Mouse (Mus musculus) intestine, postnatal 0 days (tissue): ENCODE results near the gene Hivep2. TPM values are rescaled to one million over a fixed set of nuclear protein-coding genes. Genes with fewer than 3 reads are reported as not detected.

Experiments
- ATAC-seq: fragments of 200-750 bp; cut with Nextera tagmentation; 2 replicates; pipeline ENCODE4 v1.8.0; 2017; ENCODE audit warnings: mild to moderate bottlenecking, moderate TSS enrichment, moderate library complexity
- H3K27ac ChIP-seq: fragments of 300-500 bp; sonication (generic); 2 replicates; pipeline ENCODE4 v1.5.1; 2014; ENCODE audit warnings: mild to moderate bottlenecking, low read depth, low read length, moderate library complexity
- H3K27me3 ChIP-seq: fragments of 300-500 bp; sonication (generic); replicated peaks from 2 replicates; pipeline ENCODE4 v1.6.1; 2014; ENCODE audit warnings: low read length, mixed read lengths; ENCODE audit not compliant: control insufficient read depth, insufficient read depth
- H3K36me3 ChIP-seq: fragments of 300-500 bp; sonication (generic); 2 replicates; pipeline ENCODE4 v1.6.1; 2014; ENCODE audit warnings: mild to moderate bottlenecking, moderate library complexity; ENCODE audit not compliant: control insufficient read depth, insufficient read depth
- H3K4me1 ChIP-seq: fragments of 300-500 bp; sonication (generic); replicated peaks from 2 replicates; pipeline ENCODE4 v1.6.1; 2014; ENCODE audit warnings: antibody characterized with exemption, low read length, mixed read lengths; ENCODE audit not compliant: control insufficient read depth, insufficient read depth
- H3K4me2 ChIP-seq: fragments of 300-500 bp; sonication (generic); replicated peaks from 2 replicates; pipeline ENCODE4 v1.6.1; 2014; ENCODE audit warnings: low read depth, mild to moderate bottlenecking, moderate library complexity
- H3K4me3 ChIP-seq: fragments of 300-500 bp; sonication (generic); 2 replicates; pipeline ENCODE4 v1.5.1; 2014; ENCODE audit warnings: low read depth, low read length
- H3K9ac ChIP-seq: fragments of 300-500 bp; sonication (generic); 2 replicates; pipeline ENCODE4 v1.6.1; 2014; ENCODE audit warnings: mild to moderate bottlenecking, low read depth, low read length
- H3K9me3 ChIP-seq: fragments of 300-500 bp; sonication (generic); 2 replicates; pipeline ENCODE4 v1.6.1; 2016; ENCODE audit warnings: mixed run types; ENCODE audit not compliant: control insufficient read depth
- CTCF ChIP-seq: sonication (generic); IDR thresholded peaks from 2 replicates; pipeline ENCODE4 v1.5.1; 2016; ENCODE audit warnings: low read depth, mild to moderate bottlenecking, control low read depth, antibody characterized with exemption, moderate library complexity
- WGBS: fragments of 180-500 bp; shearing (Covaris S2); extraction: QIAGEN DNeasy Blood & Tissue Kit; methylation state at CpG from one replicate; pipeline ENCODE4 v1.1.7; 2014; 5-methylcytosine and 5-hydroxymethylcytosine counted together
- polyA plus RNA-seq: library from polyadenylated mRNA; unstranded; fragments of >200 nt; fragmentation: Nextera tagmentation; extraction: Ambion mirVana; gene quantifications from 2 replicates; pipeline ENCODE4 v1.2.1, GENCODE M21; 2015

The Hivep2 gene
- polyA plus RNA-seq, 1 experiment from 2014 or later = 3.5 TPM

- WGBS = 33% methylated on average over 6 of the region's 6 CpGs
Observed at GRCm38 (mm10) chr10:14168197-14168844, 202.4 kb downstream of the Hivep2 start.

GRCm38 (mm10) chr10:14168869-14169566, 203.1 kb downstream of the Hivep2 start:
- no peak overlapping the region for H3K9ac ChIP-seq
- H3K4me1 ChIP-seq = no peaks in the 10 kb centered on the region
- peak; percentile 74 for ATAC-seq
- WGBS = 33% methylated on average over 5 of the region's 5 CpGs
- H3K27ac ChIP-seq = peak overlapping the region; percentile 68
- no peaks in the 10 kb centered on the region for H3K36me3 ChIP-seq
- H3K4me2 ChIP-seq = no peak overlapping the region
- TF ChIP-seq CTCF = no peak
- H3K27me3 ChIP-seq = no peaks in the 10 kb centered on the region
- no peak overlapping the region for H3K4me3 ChIP-seq
- H3K9me3 ChIP-seq = no peaks in the 10 kb centered on the region

More at GRCm38 (mm10) chr10:14168197-14168844, 202.4 kb downstream of the Hivep2 start:
- Histone ChIP-seq H3K4me3 (no peak overlapping the region), H3K4me1 (no peaks in the 10 kb centered on the region), H3K27me3 (no peaks in the 10 kb centered on the region), H3K36me3 (no peaks in the 10 kb centered on the region), H3K9me3 (no peaks in the 10 kb centered on the region), H3K4me2 (0 out of 2 replicates have a peak overlapping the region, but pooled peaks have one; percentile 13), H3K27ac (peak overlapping the region; percentile 68), H3K9ac (no peak overlapping the region)
- TF ChIP-seq CTCF = no peak
- ATAC-seq = peak; percentile 91

GRCm38 (mm10) chr10:14174124-14174523, 208.2 kb downstream of the Hivep2 start:
- ATAC-seq = no peak
- 60% methylated on average over 4 of the region's 4 CpGs for WGBS
- Histone ChIP-seq H3K27me3 (no peaks in the 10 kb centered on the region), H3K36me3 (no peaks in the 10 kb centered on the region), H3K27ac (no peak overlapping the region), H3K9me3 (no peaks in the 10 kb centered on the region), H3K4me2 (no peak overlapping the region), H3K4me1 (no peaks in the 10 kb centered on the region), H3K9ac (no peak overlapping the region), H3K4me3 (no peak overlapping the region)
- no peak for TF ChIP-seq CTCF

- Histone ChIP-seq H3K27me3 (no peaks in the 10 kb centered on the region), H3K9me3 (no peaks in the 10 kb centered on the region), H3K9ac (no peak overlapping the region), H3K27ac (no peak overlapping the region), H3K4me2 (no peak overlapping the region), H3K4me1 (no peaks in the 10 kb centered on the region), H3K4me3 (no peak overlapping the region), H3K36me3 (no peaks in the 10 kb centered on the region)
- no peak for TF ChIP-seq CTCF
- no peak for ATAC-seq
- 85% methylated on average over 19 of the region's 19 CpGs for WGBS
Observed at GRCm38 (mm10) chr10:14179424-14180339, 213.8 kb downstream of the Hivep2 start.

- no peak overlapping the region for H3K9ac ChIP-seq
- 56% methylated on average over 11 of the region's 11 CpGs for WGBS
- H3K4me1 ChIP-seq = no peaks in the 10 kb centered on the region; the same call in 1 of the 2 replicates
- H3K4me2 ChIP-seq = no peak overlapping the region
- H3K36me3 ChIP-seq = no peaks in the 10 kb centered on the region
- H3K27ac ChIP-seq = no peak overlapping the region
- H3K4me3 ChIP-seq = no peak overlapping the region
- no peak for ATAC-seq
- no peaks in the 10 kb centered on the region for H3K9me3 ChIP-seq
- no peaks in the 10 kb centered on the region for H3K27me3 ChIP-seq
- TF ChIP-seq CTCF = no peak
Observed at GRCm38 (mm10) chr10:14186352-14186976, 220.6 kb downstream of the Hivep2 start.
